Mouse (Mus musculus) right cerebral cortex, postnatal 4 days (tissue): ENCODE results near the gene Nr2f1.
A peak's percentile ranks its signal among the peaks of the same experiment; 100 is the strongest.
"Not testable (repeated sequence)": the region's sequence is repeated elsewhere in the genome, so short reads cannot be mapped to it uniquely, and the experiment has no call there.

ENCODE experiments used
- DNase-seq: peaks from one replicate; pipeline ENCODE4 v3.0.0-alpha.2; 2022

Nr2f1 gene

GRCm38 (mm10) chr13:78199642-78200160, at the start of gene Nr2f1:
Nr2f1 (minus strand) TSS chr13:78199757.
- no peak for DNase-seq

DNA sequence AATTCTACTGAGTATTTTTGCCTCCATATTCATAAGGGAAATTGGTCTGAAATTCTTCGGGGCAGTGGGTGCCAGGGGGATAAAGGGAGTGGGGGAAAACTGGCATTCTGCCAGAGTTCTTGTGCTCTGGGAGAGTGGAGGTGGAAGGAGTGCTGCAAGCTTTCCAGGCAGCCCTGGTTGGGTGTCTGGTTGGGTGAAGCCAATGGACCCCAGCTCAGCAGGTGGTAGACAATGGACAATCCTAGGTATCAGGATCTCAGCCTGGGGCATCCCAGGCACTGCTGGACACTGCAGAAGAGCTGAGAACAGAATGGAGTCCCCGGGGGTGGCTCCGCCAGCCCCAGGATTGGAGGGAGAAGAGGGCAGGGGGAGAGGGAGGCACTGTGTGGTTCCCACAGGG, 22.1 kb upstream of the Nr2f1 start:
- DNase-seq: no peak

DNA sequence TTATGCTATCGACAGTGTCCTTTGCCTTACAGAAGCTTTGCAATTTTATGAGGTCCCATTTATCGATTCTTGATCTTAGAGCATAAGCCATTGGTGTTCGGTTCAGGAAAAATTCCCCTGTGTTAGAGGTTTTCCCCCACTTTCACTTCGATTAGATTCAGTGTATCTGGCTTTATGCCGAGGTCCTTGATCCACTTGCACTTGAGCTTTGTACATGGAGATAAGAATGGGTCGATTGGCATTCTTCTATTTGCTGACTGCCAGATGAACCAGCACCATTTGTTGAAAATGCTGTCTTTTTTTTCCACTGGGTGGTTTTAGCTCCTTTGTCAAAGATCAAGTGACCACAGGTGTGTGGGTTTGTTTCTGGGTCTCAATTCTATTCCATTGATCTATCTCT, 20.7 kb upstream of the Nr2f1 start:
- not testable (repeated sequence) for DNase-seq

GRCm38 (mm10) chr13:78215223-78215622, 15.7 kb upstream of the Nr2f1 start:
- DNase-seq: no peak

DNA sequence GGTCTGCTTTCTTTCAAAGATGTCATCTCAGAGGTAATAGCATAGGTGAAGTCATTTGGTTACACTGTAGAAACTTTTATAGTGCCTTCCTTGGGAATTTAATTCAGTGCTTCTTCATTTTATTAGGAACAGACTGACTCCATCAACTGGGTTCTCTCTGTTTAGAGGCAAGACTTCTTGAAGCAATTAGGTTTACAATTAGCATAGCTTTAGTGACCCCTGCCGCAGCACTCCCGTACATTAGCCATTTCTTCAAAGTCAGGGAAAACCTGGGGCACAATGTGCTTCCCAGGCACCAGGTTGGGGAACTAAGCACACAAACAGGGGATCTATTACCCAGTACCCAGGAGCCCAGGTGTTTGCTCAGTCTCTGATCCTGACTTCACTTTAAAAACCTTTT, 13.6 kb upstream of the Nr2f1 start:
- DNase-seq: no peak

DNA sequence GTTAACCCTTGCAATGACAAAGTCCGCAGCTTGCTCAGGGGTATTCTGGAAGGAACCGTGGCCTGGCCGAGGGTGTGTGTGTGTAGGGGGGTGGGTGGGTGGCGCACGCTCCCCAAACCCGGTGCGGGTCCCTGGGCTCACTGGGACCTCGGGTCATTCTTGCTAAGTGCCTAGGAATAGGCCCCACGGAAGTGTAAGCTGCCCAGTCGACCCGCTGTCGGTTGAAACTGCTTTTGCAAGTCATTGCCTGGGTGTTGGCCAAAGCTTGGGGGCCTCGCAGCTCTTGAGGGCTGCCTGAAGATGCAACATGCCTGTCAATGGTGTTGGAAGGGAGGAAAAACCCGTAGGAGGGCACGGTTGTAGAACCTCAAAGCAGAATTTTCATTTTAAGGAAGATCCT, 12.6 kb upstream of the Nr2f1 start:
- no peak for DNase-seq

DNA sequence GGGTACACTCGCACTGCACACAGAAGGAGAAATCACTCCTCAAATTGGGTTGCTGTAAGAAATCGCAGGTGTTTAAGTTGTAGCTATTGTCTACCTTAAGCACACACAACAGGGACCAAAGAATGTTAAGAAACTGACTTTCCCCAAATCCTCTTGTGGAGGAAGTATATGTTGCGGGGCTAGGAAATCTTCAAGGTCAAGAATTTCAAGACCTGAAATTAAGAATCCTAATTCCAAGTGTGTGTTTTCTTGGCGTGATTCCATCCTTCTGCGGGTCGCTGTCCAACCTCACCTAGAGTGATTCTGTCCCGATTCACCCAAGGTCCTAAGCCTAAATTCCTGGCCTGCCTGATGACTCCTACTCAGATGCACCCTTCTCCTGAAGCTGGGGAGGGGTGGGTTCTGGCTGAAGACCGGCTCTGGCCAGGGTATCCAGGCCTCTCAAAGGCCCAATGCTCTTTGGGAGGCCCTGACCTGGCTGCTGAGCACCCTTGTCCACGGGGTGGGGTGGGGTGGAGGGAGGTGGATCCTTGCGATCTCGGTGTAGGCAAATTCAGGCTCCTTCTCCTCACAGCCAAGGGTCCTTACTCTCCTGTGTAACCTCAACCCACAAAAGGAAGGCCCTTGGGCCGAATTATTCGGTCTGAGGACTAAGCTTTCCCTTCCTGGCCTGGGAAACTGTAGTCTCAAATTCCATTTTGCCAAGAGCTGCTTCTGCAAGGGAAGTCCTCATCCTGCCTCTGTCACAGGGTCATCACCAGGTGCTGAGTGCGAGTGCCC, 11.9 kb upstream of the Nr2f1 start:
- DNase-seq: no peak

GRCm38 (mm10) chr13:78210748-78211089, 11.2 kb upstream of the Nr2f1 start:
- no peak for DNase-seq

DNA sequence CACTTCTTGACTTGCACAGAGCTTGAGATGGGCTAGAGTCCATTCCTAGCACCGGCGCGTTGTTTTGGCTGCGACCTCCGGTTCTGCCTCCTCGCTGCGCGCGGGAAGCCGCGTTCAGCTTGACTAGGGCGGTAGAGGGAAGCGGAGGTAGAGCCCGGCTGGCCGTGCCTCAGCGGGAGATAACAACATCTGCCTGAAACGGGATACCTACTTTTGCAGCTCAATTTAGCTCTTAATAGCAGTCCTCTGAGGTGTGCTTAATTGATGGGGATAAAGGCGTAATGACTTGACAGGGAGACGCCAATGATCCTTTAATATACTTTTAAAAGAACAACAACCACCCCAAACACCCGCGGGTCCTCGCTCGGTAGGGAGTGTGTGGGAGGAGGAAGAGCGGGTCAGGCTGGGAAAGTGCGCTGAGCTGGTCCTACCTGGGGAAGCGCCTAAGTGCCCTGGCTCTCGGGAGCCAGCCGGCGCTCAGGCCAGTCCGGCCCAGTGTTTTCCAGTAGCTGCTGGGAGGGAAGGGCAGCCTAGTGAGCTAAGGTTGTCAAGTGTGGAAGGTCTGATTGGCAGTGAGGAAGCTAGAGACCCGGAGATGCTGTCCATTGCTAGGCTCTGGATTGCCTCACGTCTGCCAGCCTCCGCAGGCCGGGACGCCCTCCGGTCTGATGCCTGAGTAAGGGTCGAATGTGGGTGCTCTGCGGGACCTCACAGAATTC, 10.6 kb upstream of the Nr2f1 start:
- DNase-seq: peak; percentile 62

DNA sequence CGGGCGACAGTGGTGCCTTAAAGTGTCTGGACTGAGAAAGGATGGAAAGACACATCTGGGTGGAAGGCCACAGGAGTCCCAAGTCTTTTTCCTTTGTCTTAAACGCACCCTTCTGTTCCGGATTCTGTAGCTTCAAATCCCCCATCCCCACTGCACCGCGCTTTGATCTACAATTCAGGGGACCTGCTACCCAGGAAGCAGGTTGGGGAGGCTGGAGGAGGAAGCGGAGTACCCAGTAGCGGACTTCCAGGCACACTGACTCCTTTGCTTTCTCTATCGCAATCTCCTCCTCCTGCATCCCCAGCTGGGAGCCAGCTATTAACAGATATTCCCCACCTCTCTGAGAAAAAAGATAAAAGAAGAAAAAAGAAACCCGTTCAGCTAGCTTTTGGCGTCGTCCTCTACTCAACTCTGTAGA, 10.1 kb upstream of the Nr2f1 start:
- DNase-seq: no peak

- no peak for DNase-seq
Observed at GRCm38 (mm10) chr13:78208689-78209410, 9.3 kb upstream of the Nr2f1 start.

GRCm38 (mm10) chr13:78207796-78208645, 8.5 kb upstream of the Nr2f1 start:
- no peak for DNase-seq

GRCm38 (mm10) chr13:78206891-78207430, 7.4 kb upstream of the Nr2f1 start:
- DNase-seq: no peak

DNA sequence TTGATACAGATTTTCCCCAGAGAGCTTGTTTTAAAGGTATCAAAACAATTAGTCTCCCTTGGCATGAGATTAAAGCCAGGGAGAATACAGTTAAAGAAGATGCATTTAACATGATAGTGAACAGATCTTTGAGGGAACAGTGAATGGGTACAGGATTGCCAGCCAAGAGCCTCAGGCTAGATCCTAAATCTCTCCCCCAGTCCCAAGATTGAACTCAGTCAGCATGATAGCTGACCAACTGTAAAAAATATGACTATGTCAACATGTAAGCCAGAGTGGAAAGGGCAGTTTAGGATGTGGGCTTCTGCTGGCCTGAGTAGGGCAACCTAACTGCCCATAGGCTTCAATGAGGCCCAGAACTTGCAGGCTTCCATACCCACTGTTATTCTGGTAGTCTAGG, 5.9 kb upstream of the Nr2f1 start:
- no peak for DNase-seq

- peak; percentile 89 for DNase-seq
Observed at GRCm38 (mm10) chr13:78203348-78204061, 3.9 kb upstream of the Nr2f1 start.

GRCm38 (mm10) chr13:78202574-78203347, 3.2 kb upstream of the Nr2f1 start:
- DNase-seq: no peak

- DNase-seq: no peak
Observed at GRCm38 (mm10) chr13:78201871-78202565, 2.5 kb upstream of the Nr2f1 start.

GRCm38 (mm10) chr13:78200991-78201870, 1.7 kb upstream of the Nr2f1 start:
- peak; percentile 93 for DNase-seq

DNA sequence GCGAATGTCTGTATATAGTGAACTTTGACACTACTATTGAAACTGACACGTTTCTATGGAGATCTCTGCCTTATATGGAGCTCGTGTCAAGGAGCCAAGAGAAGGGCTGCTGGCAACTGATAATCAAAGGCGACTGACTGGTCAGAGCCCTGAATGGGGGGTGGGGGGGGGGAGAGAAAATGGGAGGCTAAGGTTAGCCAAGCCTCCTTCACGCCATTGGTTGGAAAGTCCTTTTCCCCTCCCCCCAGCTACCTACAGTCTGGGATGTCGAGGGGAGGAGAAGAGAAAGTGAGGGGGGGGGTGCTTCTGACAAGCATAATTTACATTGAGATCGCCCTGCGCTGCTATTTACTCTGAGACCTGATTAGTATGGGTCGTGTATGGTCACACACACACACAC, 850 bp upstream of the Nr2f1 start:
- no peak for DNase-seq
